Mouse (Mus musculus) adipose tissue, adult 10 weeks (tissue): Measurements from ENCODE around the gene Stpg2. TPM values are rescaled to one million over a fixed set of nuclear protein-coding genes. Genes with fewer than 3 reads are reported as not detected.

Experiments
- polyA plus RNA-seq: library from polyadenylated mRNA; stranded (reverse); fragments of 350-450 nt; fragmentation: Illumina TruSeq; extraction: RNeasy Lipid Tissue Mini Kit (QIAGEN cat#74804); gene quantifications from one replicate; pipeline ENCODE4 v1.2.3, GENCODE M21; 2014; ENCODE audit warnings: low read depth, low replicate concordance

Gene Stpg2
- 0.48 TPM for polyA plus RNA-seq

DNA sequence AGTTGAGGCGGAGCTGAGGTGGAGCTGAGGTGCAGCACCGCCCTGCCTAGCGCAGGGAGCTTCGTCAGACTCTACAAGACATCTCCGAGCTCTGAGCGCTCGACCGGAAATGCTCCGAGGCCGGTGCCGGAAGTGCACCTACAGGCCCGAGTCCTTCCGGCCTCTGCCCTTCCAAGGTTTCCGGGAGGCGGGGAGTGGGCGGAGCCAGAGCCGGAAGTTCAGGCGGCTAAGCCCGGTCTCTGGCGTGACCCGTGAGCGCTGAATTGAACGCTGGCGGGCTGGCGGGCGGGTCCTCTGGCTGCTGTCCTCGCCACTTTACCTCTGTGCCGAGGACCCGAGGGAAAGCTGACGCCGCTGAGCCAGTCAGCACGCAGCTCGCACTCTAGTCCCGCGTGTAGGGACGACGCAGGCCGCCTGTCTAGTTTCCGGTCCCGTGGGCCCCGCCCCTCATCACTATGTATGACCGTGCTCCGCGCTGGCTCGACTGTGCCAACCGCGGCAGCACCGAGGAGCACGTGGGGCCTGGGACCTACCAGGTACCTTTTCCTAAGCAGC is at the start of gene Stpg2:
Gene Stpg2, plus strand, starts transcription at position 251 of the 555 bp plus-strand sequence.

Other genes with a start within 250 kb of the Stpg2 start
- 36.2 TPM for gene Rap1gds1, start 130.5 kb upstream of the Stpg2 start, polyA plus RNA-seq